Mouse (Mus musculus) ES-E14 (cell line): ENCODE data around the gene Tmem208.

Experiments used
- CHD2 ChIP-seq: IDR thresholded peaks from 2 replicates; pipeline ENCODE4 v1.6.1; 2014; ENCODE audit warnings: mild to moderate bottlenecking, low read depth, low read length, inconsistent platforms
- HCFC1 ChIP-seq: IDR thresholded peaks from 2 replicates; pipeline ENCODE4 v1.6.1; 2012; ENCODE audit warnings: low read length, inconsistent platforms, borderline replicate concordance; ENCODE audit not compliant: insufficient read depth
- MAFK ChIP-seq: IDR thresholded peaks from 2 replicates; pipeline ENCODE4 v1.6.1; 2014; ENCODE audit warnings: mild to moderate bottlenecking, low read depth, low read length, inconsistent platforms; ENCODE audit not compliant: insufficient read depth
- ZC3H11A ChIP-seq: IDR thresholded peaks from 2 replicates; pipeline ENCODE4 v1.6.1; 2012; ENCODE audit warnings: low read depth, mild to moderate bottlenecking, inconsistent platforms, low read length, borderline replicate concordance
- ZNF384 ChIP-seq: IDR thresholded peaks from 2 replicates; pipeline ENCODE4 v1.6.1; 2012; ENCODE audit warnings: low read depth, low read length, inconsistent platforms

GRCm38 (mm10) chr8:105331931-105332330 lies 5.8 kb downstream of the Tmem208 start:
- TF ChIP-seq ZNF384 (no peak), HCFC1 (no peak), CHD2 (no peak), MAFK (no peak), ZC3H11A (no peak)
